Comparison of ENCODE assay signal across 7 mouse cellular contexts in the genomic region with DNA sequence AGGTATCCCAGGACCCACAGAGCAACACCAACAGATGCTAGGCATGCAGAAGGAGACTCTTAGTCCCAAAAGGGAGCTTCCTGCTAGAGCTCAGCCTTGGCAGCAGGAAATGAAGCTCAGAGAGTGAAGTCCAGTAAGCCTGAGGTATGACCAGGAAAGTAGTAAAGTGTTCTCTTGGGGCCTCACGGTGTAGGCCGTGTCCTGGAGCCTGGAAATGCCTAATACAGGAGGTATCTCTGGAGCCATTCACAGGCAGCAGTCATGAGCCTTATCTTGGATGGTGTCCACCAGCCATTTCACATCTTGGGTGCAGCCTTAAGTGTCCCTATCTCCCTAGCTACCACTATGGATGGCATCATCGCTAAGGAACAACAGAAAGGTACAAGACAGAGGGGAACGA. TPM values are rescaled to one million over a fixed set of nuclear protein-coding genes. Genes with fewer than 3 reads are reported as not detected.
DNase-seq lines count a peak whose midpoint lies in the region; ATAC-seq and TF ChIP-seq lines count a peak whose summit lies in the region.
"Not testable (repeated sequence)": the region's sequence is repeated elsewhere in the genome, so short reads cannot be mapped to it uniquely, and the experiment has no call there.

No protein-coding gene starts in this region.

- not testable (repeated sequence) for H3K27me3 ChIP-seq in forebrain, embryonic 13.5 days; heart, embryonic 16.5 days (ENCODE audit: control insufficient read depth, insufficient read depth, low read length); kidney, adult 2 months (replicated peaks; ENCODE audit: control insufficient read depth, insufficient read depth, low read length); midbrain, embryonic 12.5 days

- 0 out of 2 replicates have a peak, but pooled peaks have one; percentile 11 for ATAC-seq in forebrain, embryonic 13.5 days
- ATAC-seq in heart, embryonic 16.5 days (replicated peaks; ENCODE audit: extremely low read depth, insufficient read depth, low FRiP score), result 0 out of 2 replicates have a peak, but pooled peaks have one; percentile 3
- ATAC-seq in midbrain, embryonic 12.5 days (ENCODE audit: low FRiP score, low read depth), result peak; percentile 3; the same call in 1 of the 2 replicates

- not testable (repeated sequence) for H3K9ac ChIP-seq in forebrain, embryonic 13.5 days; heart, embryonic 16.5 days (ENCODE audit: low read length); midbrain, embryonic 12.5 days (replicated peaks)

- not testable (repeated sequence) for H3K27ac ChIP-seq in forebrain, embryonic 13.5 days; heart, embryonic 16.5 days (ENCODE audit: low read length); kidney, adult 2 months (ENCODE audit: insufficient read depth, low read depth, low read length); midbrain, embryonic 12.5 days (replicated peaks)

- not testable (repeated sequence) for H3K36me3 ChIP-seq in forebrain, embryonic 13.5 days (ENCODE audit: poor library complexity, severe bottlenecking); heart, embryonic 16.5 days (ENCODE audit: control insufficient read depth, insufficient read depth); kidney, adult 2 months (ENCODE audit: control insufficient read depth, insufficient read depth, low read length); midbrain, embryonic 12.5 days

- not testable (repeated sequence) for TF ChIP-seq POLR2A in kidney, adult 2 months (IDR thresholded peaks at IDR 0.05; ENCODE audit: low read depth, low read length)

- WGBS in forebrain, embryonic 13.5 days, result 83% methylated on average over 4 of the region's 4 CpGs
- WGBS in heart, embryonic 16.5 days, result 84% methylated on average over 4 of the region's 4 CpGs
- WGBS in kidney, adult 2 months, result 85% methylated on average over 4 of the region's 4 CpGs
- 94% methylated on average over 4 of the region's 4 CpGs for WGBS in midbrain, embryonic 12.5 days

- peak; percentile 51 for DNase-seq in adrenal gland, postnatal 10 days
- DNase-seq in kidney, adult 2 months, result peak; percentile 58
- DNase-seq in liver, result peak; percentile 46
- peak; percentile 60 to 68 for DNase-seq in spleen, postnatal 36 days (ENCODE audit: low spot score in 2 of 2)

- H3K4me2 ChIP-seq in forebrain, embryonic 13.5 days; heart, embryonic 16.5 days (ENCODE audit: low read depth, low read length); midbrain, embryonic 12.5 days (replicated peaks): not testable (repeated sequence)

- not testable (repeated sequence) for H3K4me3 ChIP-seq in forebrain, embryonic 13.5 days; heart, embryonic 16.5 days (ENCODE audit: low read length); kidney, adult 2 months (ENCODE audit: insufficient read depth, low read depth, low read length); midbrain, embryonic 12.5 days

- TF ChIP-seq CTCF in kidney, adult 2 months (conservative IDR thresholded peaks at IDR 0.05; ENCODE audit: insufficient read depth, insufficient read length, low read depth, low read length), result not testable (repeated sequence)

- H3K4me1 ChIP-seq in forebrain, embryonic 13.5 days; heart, embryonic 16.5 days (ENCODE audit: control insufficient read depth, insufficient read depth, low read length); kidney, adult 2 months (ENCODE audit: control insufficient read depth, insufficient read depth, low read length); midbrain, embryonic 12.5 days: not testable (repeated sequence)

- H3K9me3 ChIP-seq in forebrain, embryonic 13.5 days (replicated peaks), result peaks cover 25% of the 10 kb centered on the region
- H3K9me3 ChIP-seq in heart, embryonic 16.5 days (replicated peaks; ENCODE audit: control insufficient read depth, low read length), result not testable (repeated sequence)
- H3K9me3 ChIP-seq in midbrain, embryonic 12.5 days, result peaks cover 16% of the 10 kb centered on the region

RNA-seq across cellular contexts. Expression of a gene that starts 56.0 kb away (rescaled TPM):
- 10 to 100 TPM; 30.0 to 62.1 TPM for total RNA-seq in adrenal gland, postnatal 10 days (2021)
- polyA plus RNA-seq in forebrain, embryonic 13.5 days (2015; fragmentation: Nextera tagmentation; extraction: Ambion mirVana), result 15.0 and 16.0 TPM in 2 replicates
- polyA plus RNA-seq in heart, embryonic 16.5 days (2015; fragmentation: Nextera tagmentation; extraction: Ambion mirVana), result 12.0 and 12.1 TPM in 2 replicates
- polyA plus RNA-seq in kidney, adult 2 months (2012; rRNA removed), result 17.3 and 19.4 TPM in 2 replicates
- polyA plus RNA-seq in midbrain, embryonic 12.5 days (2016; fragmentation: Nextera tagmentation; extraction: Ambion mirVana), result 16.3 and 19.9 TPM in 2 replicates
